ENCODE assay signal across 20 mouse cellular contexts in genomic region chr2:127307179-127307578, GRCm38 (mm10). TPM values are rescaled to one million over a fixed set of nuclear protein-coding genes. Genes with fewer than 3 reads are reported as not detected.
"Had no signal": no experiment of that assay in that cellular context is flagged by ENCODE, and none has a peak within 500 bp of the region (broad histone marks: within the 10 kb centered on the region; RNA-seq: fewer than 3 reads in every experiment).

No protein-coding gene starts in this region.

- DNase-seq: kidney, postnatal 25 days; lung, adult 18-20 months; midbrain, embryonic 14.5 days; spleen, adult 18-20 months; thymus, adult 2 months; thymus, postnatal 25 days had no signal

- H3K4me3 ChIP-seq: left cerebral cortex, adult 2 months; limb, embryonic 13.5 days; midbrain, embryonic 10.5 days; myocyte; neural tube, embryonic 12.5 days had no signal

- H3K4me1 ChIP-seq: limb, embryonic 13.5 days; midbrain, embryonic 10.5 days; neural tube, embryonic 12.5 days had no signal

- H3K9me3 ChIP-seq: limb, embryonic 13.5 days; midbrain, embryonic 10.5 days; neural tube, embryonic 12.5 days had no signal

- H3K36me3 ChIP-seq: midbrain, embryonic 10.5 days; neural tube, embryonic 12.5 days had no signal

- H3K27ac ChIP-seq: left cerebral cortex, adult 2 months; limb, embryonic 13.5 days; liver, embryonic 14.5 days; midbrain, embryonic 10.5 days; neural tube, embryonic 12.5 days had no signal

- H3K27me3 ChIP-seq: limb, embryonic 13.5 days; neural tube, embryonic 12.5 days had no signal

RNA-seq across cellular contexts. Expression of gene Astl, which starts 31.3 kb away (rescaled TPM):
- total RNA-seq: layer of hippocampus, postnatal 25 days; left cerebral cortex, adult 2 months; left cerebral cortex, postnatal 14 days; liver, adult 2 months had no signal
- polyA plus RNA-seq: kidney, embryonic 16.5 days; liver, adult 2 months; liver, embryonic 14.5 days; lung, embryonic 16.5 days; midbrain, embryonic 10.5 days; midbrain, embryonic 14.5 days; neural tube, embryonic 12.5 days; stomach, embryonic 14.5 days; urinary bladder, adult 2 months had no signal

RNA-seq across cellular contexts. Expression of gene Adra2b, which starts 55.8 kb away (rescaled TPM):
- total RNA-seq: neutrophil, adult 5-6 weeks had no signal
- polyA plus RNA-seq: myocyte had no signal
